20 mouse cellular contexts compared by ENCODE assay signal in genomic region chr16:46566020-46566581, GRCm38 (mm10).
DNase-seq lines count a peak whose midpoint lies in the region; ATAC-seq and TF ChIP-seq lines count a peak whose summit lies in the region.
"Had no signal": no experiment of that assay in that cellular context is flagged by ENCODE, and none has a peak within 500 bp of the region (broad histone marks: within the 10 kb centered on the region; RNA-seq: fewer than 3 reads in every experiment).

No protein-coding gene starts in this region.

- H3K9ac ChIP-seq in lung, postnatal 0 days (replicated peaks; ENCODE audit: low read depth) = no peak overlapping the region

- 57% methylated on average over 4 of the region's 4 CpGs for WGBS in lung, postnatal 0 days

- H3K9me3 ChIP-seq in lung, postnatal 0 days (ENCODE audit: low read length) = no peaks in the 10 kb centered on the region
- H3K9me3 ChIP-seq: limb, embryonic 10.5 days; midbrain, embryonic 10.5 days had no signal

- peak; percentile 54 to 63 for DNase-seq in cerebellum, postnatal 10 days
- no peak for DNase-seq in cerebellum, adult 18-20 months
- peak; percentile 24 for DNase-seq in lung, postnatal 0 days (ENCODE audit: low spot score)
- DNase-seq in lung, postnatal 25 days (ENCODE audit: low spot score) = no peak
- peak; percentile 58 for DNase-seq in Muller cell, postnatal 12 days (ENCODE audit: inconsistent ontology term)
- DNase-seq in adrenal gland, postnatal 14 days = peak; percentile 75
- DNase-seq in thymus, postnatal 0 days (ENCODE audit: low spot score) = no peak
- DNase-seq in layer of hippocampus, adult 9-10 months (ENCODE audit: low spot score) = no peak
- DNase-seq: cerebellum, adult 8-10 months; embryo, embryonic 11 days; heart, adult 11 months; heart, postnatal 4 days; kidney, adult 8-10 months; right cerebral cortex, postnatal 4 days; thymus, postnatal 4 days had no signal

- TF ChIP-seq EP300 in lung, postnatal 0 days (IDR thresholded peaks at IDR 0.05) = no peak

- no peaks in the 10 kb centered on the region for H3K27me3 ChIP-seq in lung, postnatal 0 days (replicated peaks; ENCODE audit: insufficient read depth, low read length)
- H3K27me3 ChIP-seq: CH12.LX had no signal

- no peak overlapping the region for H3K4me3 ChIP-seq in lung, postnatal 0 days (ENCODE audit: low read depth, low read length)
- H3K4me3 ChIP-seq: limb, embryonic 10.5 days; midbrain, embryonic 10.5 days had no signal

- H3K4me1 ChIP-seq in lung, postnatal 0 days (ENCODE audit: insufficient read depth, low read depth, low read length) = no peaks in the 10 kb centered on the region
- H3K4me1 ChIP-seq: limb, embryonic 10.5 days; midbrain, embryonic 10.5 days had no signal

- H3K36me3 ChIP-seq in lung, postnatal 0 days (ENCODE audit: insufficient read depth, low read length) = no peaks in the 10 kb centered on the region
- H3K36me3 ChIP-seq: limb, embryonic 10.5 days; midbrain, embryonic 10.5 days had no signal

- H3K27ac ChIP-seq in lung, postnatal 0 days (ENCODE audit: low read length) = no peak overlapping the region
- H3K27ac ChIP-seq: limb, embryonic 10.5 days; midbrain, embryonic 10.5 days had no signal

- no peak for TF ChIP-seq CTCF in lung, postnatal 0 days (IDR thresholded peaks at IDR 0.05)

- ATAC-seq in lung, postnatal 0 days = no peak
- ATAC-seq: forebrain, embryonic 16.5 days had no signal

- H3K4me2 ChIP-seq in lung, postnatal 0 days (replicated peaks; ENCODE audit: low read depth, low read length) = no peak overlapping the region
- H3K4me2 ChIP-seq: liver, embryonic 11.5 days had no signal

Comparison
In these comparisons a context has a peak if more than half of its experiments do, and no peak if none do; other contexts are left out.
1. DNase-seq: peak in cerebellum, postnatal 10 days (2 of 2), lung, postnatal 0 days (single experiment), Muller cell, postnatal 12 days (single experiment) and adrenal gland, postnatal 14 days (single experiment); none in cerebellum, adult 18-20 months (0 of 2), lung, postnatal 25 days (single experiment), thymus, postnatal 0 days (single experiment) and layer of hippocampus, adult 9-10 months (single experiment).